Mouse (Mus musculus) urinary bladder, postnatal 36 days (tissue): ENCODE data around the gene Prdm16.

Experiments used
- DNase-seq, 2 experiments: peaks; one replicate each; pipeline ENCODE4 v3.0.0; 2022; ENCODE audit warnings: low spot score in 2 of 2, mixed read lengths in 1 of 2

The Prdm16 gene

DNA sequence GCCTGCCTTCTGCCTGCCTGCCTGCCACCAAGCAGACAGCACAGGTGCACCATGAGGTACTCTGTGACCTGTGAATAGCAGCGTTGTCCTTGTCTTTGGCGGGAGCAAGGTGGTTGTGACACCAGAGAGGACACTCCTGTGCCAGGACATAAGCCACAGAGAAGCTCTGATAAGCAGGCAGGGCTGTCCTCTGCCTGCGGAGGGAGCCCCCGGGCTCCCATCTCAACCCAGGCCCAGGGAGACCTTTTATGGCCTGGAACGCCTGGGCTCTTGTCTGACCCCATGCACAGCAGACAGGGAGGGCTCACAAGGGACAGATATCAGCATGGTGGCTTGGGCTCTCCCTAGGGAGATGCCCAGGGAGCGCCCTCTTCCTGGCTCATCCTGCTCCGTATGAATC is 118.7 kb downstream of the Prdm16 start:
- DNase-seq = no peak

DNA sequence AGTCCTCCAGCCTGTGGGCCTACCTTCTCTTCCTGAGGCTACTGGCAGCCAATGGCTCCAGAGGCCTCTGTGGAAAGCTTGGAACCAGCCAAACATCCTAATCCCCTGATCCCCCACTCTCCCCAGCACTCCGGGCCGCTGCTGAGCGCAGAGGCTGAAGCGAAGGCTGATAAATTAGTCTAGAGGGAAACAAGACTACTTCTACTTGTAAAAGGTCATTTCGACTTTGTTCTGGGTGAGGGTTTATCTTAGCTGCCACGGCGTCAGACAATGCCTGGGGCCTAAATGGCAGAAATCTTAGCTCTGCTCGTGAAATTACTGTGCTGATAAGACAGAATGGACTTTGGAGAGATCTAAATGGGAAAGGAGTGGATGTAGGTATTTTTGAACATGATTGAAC is 120.2 kb downstream of the Prdm16 start:
- DNase-seq = no peak

DNA sequence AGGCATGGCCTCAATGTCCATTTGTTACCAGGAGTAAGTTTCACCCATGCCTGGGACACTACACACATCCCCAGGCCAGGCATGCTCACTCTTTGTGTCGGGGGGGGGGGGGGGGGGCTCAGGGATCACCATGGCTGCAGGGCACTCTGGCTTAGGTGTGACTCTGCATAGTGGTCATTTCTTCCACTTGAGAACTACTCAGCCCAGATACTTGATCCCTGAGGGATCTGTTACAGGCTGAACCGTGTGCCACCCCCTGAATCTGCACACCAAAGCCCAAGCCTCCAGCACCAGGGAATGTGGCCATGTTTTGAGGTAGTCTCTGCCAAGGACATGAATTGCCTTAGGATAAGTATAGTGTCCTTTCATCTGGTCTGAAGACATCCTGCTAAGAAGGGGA is 123.0 kb downstream of the Prdm16 start:
- no peak for DNase-seq

DNA sequence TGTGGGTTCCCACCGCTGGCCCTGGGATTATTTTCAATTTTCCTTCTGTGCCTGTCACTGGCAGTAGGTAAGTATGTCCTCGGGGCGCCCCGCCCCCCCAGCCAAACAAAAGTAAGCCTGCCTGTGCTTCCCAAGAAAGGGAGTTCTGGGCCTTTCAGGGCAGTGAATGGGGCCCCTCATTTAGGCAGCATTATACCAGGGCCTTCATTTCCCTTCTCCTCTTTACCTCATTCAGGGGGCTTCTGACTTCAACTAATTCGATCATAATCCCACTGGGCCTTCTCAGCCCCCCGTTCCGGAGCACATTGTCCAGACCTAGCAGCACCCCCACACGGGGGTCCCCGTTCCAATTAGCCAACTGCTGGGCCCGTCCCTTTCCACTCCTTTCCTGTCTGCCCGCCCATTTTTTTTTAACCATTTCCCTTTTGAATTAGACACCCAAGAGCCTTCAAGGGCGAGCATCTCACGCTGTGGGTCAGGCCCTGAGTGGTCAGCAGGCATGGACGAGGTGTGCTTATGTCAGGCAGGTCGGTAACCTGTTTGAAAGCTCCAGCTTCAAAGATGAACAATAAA is 124.1 kb downstream of the Prdm16 start:
- no peak for DNase-seq

DNA sequence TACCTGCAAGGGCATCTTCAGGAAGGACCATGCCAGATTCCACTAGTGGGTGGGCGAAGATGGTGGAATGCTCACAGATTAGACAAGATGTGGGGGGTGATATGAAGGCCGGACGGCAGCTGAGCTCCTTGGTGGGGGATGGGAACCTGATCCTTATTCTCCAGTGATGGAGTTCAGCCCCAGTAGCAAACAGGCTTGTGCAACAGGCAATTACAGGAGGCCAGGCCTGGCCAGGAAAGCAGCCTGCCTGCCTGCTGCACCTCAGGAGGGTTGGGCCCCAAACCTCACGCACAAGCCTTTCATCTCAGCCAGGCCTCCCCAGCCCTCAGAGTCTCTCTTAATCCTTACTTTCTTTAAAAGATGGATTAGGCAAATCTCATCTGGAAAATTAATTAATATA is 124.9 kb downstream of the Prdm16 start:
- no peak for DNase-seq

DNA sequence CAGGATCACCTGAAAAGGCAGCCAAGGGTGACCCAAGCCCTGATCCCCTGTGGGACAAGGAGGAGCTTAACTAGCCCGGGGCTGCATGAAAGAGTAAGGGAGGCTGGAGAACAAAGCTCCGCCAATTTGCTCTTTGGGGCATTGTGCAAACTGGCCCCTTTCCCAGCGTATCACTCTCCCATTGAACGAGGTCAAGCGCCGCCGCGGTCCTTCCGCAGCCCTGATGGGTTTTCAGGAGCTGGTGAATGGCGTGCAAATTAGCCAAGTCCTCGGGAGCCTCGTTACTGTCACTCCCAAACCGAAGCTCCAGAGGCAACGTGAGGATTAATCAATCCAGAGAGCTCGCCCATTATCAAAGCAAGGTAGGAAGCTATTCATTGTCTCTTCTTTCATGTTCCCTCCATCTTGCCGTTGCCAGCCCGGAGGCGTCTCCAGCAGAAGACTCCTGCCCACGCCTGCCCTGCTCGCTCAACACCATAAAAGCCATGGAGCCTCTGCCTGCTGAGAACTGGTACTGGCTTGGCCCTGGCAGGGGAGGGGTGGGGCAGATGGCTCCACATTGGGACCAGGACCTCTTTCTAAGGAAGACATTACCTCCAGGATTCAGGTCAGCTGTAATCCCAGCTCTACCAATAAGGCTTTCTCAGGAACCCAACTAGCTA is 129.8 kb downstream of the Prdm16 start:
- peak in 1 of 2 experiments; percentile 29 for DNase-seq

DNA sequence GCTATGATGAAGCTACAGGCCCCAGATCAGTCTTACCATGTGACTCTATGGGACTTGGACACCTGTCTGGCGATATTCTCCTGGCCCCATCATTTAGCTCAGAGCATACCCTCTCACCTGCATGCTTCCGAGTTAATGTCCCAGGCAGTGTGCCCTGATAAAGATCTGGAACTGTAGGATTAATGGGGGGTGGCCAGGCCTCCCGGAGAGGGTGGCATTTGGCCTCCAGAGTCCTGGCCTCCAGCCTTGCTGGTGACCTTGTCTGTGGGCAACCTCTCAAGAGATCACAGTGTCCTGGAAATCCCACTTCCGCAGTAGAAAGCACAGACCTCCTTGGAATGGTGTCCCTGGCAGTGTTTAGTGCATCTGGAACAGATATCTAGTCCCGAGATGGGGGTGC is 131.4 kb downstream of the Prdm16 start:
- DNase-seq = no peak

DNA sequence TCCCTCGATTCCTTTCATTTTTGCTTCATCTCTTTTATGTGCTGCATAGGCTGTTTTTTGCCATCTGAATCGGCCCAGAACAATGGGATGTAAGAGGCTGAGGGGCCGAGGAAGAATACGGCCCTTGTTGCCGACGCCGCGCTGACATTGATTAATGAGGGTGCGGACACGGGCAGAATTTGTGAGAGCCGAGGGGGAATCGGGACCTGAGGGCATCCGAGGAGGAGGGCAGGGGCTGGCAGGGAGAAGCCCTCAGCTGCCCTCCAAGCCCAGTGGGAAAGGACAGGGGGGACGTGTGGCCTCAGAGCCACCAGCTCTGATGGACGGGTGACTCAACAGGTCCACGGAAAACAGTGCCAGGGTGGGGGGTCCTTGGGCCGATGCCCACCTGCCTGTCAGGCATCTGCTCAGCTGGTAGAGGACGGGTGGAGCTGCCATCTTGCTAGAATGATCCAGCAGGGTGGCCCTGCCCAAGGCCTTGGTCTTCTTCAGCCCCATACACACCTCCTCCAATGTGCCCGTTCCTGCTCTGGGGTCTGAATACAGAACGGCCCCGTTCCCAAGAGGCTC is 133.3 kb downstream of the Prdm16 start:
- no peak for DNase-seq

DNA sequence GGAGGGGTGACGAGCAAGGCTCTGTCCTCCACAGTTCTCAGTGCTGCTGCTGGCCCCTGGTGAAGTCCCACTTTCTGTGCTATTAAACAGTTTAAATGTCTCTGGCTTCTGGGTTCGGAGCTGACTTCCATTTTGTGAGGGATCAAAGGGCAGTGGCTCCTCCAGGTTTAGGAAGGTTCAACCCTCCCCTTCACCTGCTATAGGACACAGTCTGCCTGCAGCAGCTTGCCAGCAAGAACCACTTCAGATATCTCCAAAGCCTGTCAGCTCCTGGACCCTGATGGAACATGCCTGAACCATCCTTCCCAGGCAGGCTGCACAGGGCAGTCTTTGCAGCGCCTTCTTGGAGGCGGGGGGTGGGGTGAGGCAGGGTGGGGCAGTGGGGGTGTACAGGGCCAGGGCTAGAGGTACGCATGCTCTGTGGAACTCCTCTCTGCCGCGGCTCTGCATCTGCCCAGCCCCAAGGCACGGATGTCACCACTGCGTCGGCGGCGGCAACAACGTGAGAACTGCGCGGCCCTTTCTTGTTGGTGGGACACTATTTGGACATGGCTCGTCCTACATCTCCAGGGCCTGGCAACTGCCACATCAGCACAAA is 134.2 kb downstream of the Prdm16 start:
- no peak for DNase-seq

DNA sequence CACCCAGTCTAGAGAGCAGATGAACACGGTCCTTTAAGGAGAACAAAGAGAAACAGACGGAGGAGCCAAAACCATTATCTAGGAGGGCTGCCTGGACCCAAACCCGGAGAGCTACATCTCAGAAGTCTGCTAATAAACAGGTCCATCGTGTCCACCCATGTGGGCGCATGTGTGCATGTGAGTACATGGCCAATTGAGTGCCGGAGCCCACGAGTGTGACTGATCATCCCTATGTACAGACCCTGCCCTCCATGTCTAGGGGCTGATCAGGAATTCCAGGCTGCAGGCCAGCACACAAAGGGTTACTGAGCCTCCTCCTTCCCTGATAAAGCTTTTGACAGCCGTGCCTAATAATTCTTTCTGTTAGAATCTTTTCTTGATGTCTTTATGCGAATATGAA is 136.0 kb downstream of the Prdm16 start:
- DNase-seq = no peak

DNA sequence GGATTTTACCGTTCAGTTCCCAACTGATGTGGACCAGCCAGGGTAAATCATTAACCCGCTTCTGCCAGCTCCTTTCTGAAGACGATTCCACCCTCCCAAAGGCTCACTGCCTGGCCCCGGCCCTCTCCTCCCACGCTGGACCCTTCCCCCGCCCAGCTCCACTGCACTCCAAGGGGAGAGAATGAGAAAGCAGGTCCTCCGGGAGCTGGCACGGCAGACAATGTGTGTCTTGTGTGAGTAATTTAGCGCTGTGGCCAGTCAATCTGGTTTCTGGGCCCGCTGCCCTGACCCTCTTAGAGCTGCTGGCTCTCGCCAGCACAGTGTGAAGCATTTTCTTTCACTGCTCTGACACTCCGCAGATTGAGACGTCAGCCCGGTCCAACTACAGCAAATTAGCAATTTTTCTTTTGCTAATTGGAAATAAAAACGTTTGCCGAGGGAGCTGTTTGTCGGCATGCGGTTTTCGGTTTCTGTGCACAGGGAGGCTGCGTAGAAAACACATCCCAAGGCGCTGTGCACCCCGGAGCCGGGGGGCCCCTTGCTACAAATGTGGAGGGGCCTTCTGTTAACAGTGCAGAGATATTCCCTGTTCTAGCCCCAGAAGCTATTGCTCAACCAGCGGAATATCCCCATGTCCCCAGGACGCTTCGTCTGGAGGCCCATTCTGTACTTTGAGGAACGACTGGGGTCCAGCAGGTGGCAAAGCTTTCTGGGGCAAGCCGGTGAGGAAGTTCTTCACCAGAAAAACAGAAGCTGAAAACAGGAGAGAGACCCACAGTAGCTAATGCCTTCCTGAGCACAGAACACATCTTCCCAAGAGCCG is 136.8 kb downstream of the Prdm16 start:
- peak; percentile 41 to 68 for DNase-seq

DNA sequence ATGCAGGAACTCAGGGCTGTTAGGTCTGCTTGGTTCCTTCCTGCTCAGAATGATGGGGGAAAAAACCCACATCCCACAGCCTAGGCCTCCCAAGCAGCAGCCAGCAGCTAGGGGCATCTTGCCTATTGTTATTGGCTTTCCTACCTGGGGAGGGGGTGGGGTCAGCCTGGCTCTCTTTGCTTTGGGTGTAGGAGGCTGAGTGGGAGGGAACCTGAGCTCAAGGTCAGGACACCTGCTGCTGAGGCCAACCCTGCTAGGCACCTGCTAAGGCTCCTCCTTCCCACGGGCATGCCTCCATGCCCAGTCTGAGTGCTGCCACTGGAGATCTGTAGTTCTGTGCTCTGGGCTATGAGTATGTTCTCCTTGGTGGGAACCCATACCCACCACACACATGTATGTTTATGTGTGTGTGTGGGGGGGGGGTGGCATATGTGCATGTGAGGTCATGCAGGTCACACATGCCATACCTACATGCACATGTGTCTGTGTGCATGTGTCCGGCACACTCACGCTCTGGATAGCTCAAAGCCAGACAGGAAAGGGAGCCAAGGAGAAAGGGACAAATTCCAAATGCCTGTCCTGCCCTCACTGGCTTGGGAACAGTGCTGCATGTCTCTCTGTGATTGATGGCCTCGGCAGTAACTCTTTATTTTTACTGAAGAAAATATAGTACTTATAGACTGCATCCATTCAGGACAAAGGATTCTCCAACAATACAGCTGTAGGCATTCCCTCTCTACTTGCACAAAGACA is 139.1 kb downstream of the Prdm16 start:
- DNase-seq = no peak

DNA sequence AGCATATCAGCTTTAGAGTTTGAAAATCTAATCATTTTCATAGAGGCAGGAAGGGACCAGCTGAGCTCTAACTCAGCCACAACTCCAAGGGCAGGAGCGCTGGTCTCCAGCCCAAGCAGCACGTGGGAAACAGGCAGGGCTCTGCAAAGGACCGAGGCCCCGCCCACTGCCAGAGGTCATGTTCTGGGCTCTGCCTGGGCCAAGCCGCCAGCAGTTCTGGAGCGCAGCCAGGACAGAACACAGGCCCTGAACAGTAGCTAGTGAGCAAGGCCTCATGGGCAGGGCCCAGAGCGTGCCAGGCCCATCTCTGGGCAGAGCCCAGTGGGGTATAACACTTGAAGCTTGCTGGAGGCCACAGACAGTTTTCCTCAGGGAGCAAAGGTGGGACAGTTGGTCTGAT is 139.7 kb downstream of the Prdm16 start:
- DNase-seq = peak; percentile 81 to 91

DNA sequence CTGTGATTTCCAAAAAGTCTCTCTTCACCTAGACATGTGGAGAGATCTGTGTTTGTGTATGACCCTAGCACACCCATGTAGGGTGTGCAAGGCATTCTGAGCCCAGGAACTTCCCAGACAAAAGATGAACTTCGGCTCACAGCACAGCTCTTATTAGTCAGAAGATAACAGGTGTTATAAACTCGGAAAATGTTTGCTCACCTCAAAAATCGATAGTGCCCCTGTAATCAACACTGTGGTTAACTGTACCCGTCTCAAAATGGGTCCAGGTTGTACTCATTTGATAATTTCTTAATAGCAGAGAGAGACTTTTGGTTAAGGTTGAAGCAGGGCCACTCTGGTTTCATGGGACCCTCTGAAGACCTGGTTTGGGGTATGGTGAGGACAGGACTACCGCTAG is 140.2 kb downstream of the Prdm16 start:
- DNase-seq = no peak

DNA sequence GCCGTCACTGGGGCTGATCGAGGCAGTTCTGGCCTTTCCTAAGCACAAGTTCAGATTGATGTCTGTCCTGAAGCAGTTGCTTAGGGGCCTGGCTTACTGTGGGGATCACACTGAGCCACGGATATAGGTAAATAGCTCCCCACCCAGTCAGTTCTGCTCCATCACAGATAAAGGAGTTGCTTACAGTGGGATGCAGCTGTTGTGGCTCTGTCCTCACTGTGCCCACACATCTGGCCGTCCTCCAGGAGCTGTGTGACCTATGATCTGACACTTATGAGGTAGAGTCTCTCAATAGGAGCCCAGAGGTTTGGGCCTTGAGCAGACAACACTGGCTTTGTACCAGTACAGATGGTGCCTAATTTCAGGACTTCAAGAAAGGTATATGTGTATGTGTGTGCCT is 142.7 kb downstream of the Prdm16 start:
- no peak for DNase-seq

DNA sequence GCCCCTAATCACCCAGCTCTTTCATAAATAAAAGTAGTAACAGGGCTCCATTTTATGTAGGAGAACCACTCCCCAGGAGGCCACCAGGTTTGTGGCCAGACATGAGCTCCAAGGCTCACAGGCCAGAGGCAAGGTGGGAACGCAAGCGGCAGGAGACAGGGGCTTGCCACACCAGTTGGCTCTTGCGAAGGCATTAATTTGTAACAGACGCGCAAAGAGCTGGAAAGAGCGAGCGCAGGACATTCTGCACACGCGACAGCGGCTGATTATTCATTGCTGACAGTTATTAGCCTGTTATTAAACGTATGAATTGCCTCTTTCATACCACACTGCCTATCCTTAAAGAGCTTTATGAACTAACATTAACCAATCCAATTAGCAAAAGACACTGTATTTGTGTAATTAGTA is 144.0 kb downstream of the Prdm16 start:
- no peak for DNase-seq

DNA sequence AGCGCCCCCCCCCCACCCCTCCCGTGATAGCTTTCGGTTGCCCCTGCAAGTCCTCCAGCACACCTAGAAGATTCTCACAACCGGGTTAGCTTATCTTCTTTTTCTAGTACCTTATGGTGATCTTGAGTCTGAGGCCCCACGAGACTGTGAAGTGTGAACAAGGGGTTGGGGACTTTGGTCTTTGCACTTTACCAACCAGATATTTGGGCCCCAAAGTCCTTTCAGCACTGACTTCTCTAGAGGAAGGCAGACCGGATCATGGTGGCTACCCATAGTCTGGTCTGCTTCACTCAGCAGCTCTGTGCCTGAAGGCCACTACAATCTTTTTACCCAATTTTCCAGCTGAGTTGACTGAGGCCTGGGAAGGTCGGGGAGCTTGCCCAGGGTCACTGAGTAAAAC is 144.4 kb downstream of the Prdm16 start:
- DNase-seq = no peak

DNA sequence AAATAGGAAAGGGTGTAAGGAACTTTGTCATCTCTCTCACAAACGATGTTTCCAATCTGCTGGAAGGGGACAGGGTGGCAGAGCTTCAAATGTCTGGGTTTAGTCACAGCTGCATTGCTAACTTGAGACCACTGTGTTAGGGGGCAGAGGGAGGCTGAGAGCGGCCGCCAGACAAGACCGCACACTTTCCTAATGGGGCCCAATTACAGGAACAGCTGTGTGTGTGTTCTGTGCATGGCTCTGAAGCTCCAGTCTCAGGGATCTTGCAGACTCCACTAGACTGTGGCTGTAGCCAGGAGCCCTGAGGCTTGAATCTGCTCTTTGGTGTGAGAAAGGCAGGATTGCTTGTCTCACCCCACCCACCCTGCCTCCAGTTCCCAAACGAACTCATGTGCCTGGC is 148.6 kb downstream of the Prdm16 start:
- DNase-seq = no peak

DNA sequence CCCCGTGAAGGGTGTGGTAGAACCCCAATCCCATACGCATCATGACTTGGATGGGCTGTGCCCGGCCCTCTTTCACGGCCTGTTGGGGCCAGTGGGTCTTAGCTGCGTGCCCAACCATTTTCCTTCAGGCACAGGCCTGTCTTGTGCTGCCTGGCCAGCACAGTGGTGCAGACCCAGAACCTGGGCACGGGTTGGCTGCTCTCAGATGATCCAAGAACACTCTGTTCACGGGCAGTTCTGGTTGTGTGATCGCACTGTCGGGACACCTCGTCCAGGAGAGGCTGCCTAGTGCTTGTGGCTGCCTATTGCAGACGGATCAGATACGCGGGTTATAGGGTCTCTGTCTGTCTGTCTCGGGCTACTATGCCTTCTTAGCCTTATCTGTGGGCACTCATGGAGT is 154.0 kb downstream of the Prdm16 start:
- DNase-seq = no peak

DNA sequence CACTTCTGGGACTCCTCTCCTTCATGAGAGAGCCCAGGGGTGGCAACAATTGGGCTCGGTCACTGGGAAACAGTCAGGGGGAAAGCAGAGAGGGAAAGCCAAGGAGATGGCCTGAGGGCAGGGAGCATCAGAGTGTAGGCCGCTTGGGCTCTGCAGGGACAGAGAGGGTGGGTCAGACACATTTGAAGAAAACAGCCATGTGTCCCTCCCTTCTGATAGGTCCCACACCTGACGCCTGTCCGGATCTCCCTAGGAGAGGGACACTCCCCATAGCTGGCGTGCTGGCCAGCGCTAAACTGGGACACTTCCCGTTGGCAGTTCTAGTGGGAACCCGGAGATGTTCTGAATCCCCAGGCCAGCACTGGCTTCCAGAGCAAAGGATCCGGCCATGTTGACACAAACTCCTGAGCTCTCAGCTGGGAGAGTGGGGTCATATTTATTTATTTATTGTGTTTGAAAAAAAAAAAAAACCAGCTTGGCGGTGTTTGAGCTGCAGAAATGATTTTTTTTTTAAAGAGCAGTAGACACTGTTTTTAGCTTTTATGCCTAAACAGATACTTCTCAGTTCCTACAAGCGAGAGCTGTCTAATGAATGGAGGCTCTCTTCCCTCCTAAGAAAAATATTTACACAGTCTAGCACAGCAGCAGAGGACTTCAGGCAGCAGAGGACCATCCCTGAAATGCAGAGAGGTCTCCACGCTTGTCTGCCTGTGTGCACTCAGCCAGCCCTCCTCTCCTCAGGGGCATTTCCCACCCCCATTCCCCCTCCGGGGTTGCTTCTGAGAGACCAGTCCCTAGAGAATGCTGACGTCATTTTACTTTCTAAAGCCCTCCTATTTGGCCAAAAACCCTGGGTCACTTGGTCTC is 154.7 kb downstream of the Prdm16 start:
- no peak for DNase-seq
